Mouse (Mus musculus) testis, adult 2 months (tissue): ENCODE measurements around the gene Trappc12. TPM values are rescaled to one million over a fixed set of nuclear protein-coding genes. Genes with fewer than 3 reads are reported as not detected.

Experiments
- H3K27ac ChIP-seq: fragments of 200-500 bp; 2 replicates; pipeline ENCODE4 v1.5.1; 2012; ENCODE audit warnings: low read depth, low read length; ENCODE audit not compliant: control insufficient read depth, insufficient read depth
- H3K27me3 ChIP-seq: fragments of 200-500 bp; 2 replicates; pipeline ENCODE4 v1.6.1; 2012; ENCODE audit warnings: mild to moderate bottlenecking, low read length, moderate library complexity; ENCODE audit not compliant: control insufficient read depth, insufficient read depth
- H3K36me3 ChIP-seq: fragments of 200-500 bp; 2 replicates; pipeline ENCODE4 v1.6.1; 2012; ENCODE audit warnings: mild to moderate bottlenecking, low read length; ENCODE audit not compliant: control insufficient read depth, insufficient read depth
- H3K4me1 ChIP-seq: fragments of 200-500 bp; 2 replicates; pipeline ENCODE4 v1.6.1; 2012; ENCODE audit warnings: low read length; ENCODE audit not compliant: control insufficient read depth, insufficient read depth
- H3K4me3 ChIP-seq: fragments of 200-500 bp; 2 replicates; pipeline ENCODE4 v1.5.1; 2012; ENCODE audit warnings: low read depth, mild to moderate bottlenecking, low read length, moderate library complexity, mixed read lengths; ENCODE audit not compliant: control insufficient read depth
- CTCF ChIP-seq: fragments of 200-500 bp; IDR thresholded peaks from 2 replicates; pipeline ENCODE4 v1.5.1; 2012; ENCODE audit warnings: low read depth, mild to moderate bottlenecking, inconsistent platforms, low read length, moderate library complexity; ENCODE audit not compliant: control insufficient read depth, insufficient read depth, insufficient replicate concordance
- POLR2A ChIP-seq: fragments of 200-500 bp; IDR thresholded peaks from 2 replicates; pipeline ENCODE4 v1.6.1; 2012; ENCODE audit warnings: low read depth, mild to moderate bottlenecking, inconsistent platforms, low read length, moderate library complexity; ENCODE audit not compliant: control insufficient read depth
- polyA plus RNA-seq: library from polyadenylated mRNA; depleted of rRNA; stranded (reverse); fragments of >200 nt; gene quantifications from 2 replicates; pipeline ENCODE4 v1.2.3, GENCODE M21; 2012; rRNA removed

The Trappc12 gene
- polyA plus RNA-seq, 1 experiment: 25.3 TPM

- TF ChIP-seq CTCF: no peak
- no peak for TF ChIP-seq POLR2A
- H3K4me3 ChIP-seq: no peak overlapping the region
- no peak overlapping the region for H3K27ac ChIP-seq
- no peaks in the 10 kb centered on the region for H3K36me3 ChIP-seq
- peaks cover 11% of the 10 kb centered on the region for H3K4me1 ChIP-seq
- no peaks in the 10 kb centered on the region for H3K27me3 ChIP-seq
Observed at GRCm38 (mm10) chr12:28674038-28674720, 76.1 kb downstream of the Trappc12 start.

GRCm38 (mm10) chr12:28667287-28667686 is 83.0 kb downstream of the Trappc12 start:
- no peaks in the 10 kb centered on the region for H3K4me1 ChIP-seq
- TF ChIP-seq POLR2A: no peak
- no peak for TF ChIP-seq CTCF
- no peak overlapping the region for H3K4me3 ChIP-seq
- no peaks in the 10 kb centered on the region for H3K36me3 ChIP-seq
- no peaks in the 10 kb centered on the region for H3K27me3 ChIP-seq
- no peak overlapping the region for H3K27ac ChIP-seq

- Histone ChIP-seq H3K36me3 (no peaks in the 10 kb centered on the region), H3K4me3 (no peak overlapping the region), H3K27me3 (no peaks in the 10 kb centered on the region), H3K27ac (no peak overlapping the region), H3K4me1 (no peaks in the 10 kb centered on the region)
- TF ChIP-seq CTCF (no peak), POLR2A (no peak)
Observed at GRCm38 (mm10) chr12:28666734-28667133, 83.5 kb downstream of the Trappc12 start.

GRCm38 (mm10) chr12:28662628-28663027 is 87.6 kb downstream of the Trappc12 start:
- no peak overlapping the region for H3K4me3 ChIP-seq
- no peaks in the 10 kb centered on the region for H3K27me3 ChIP-seq
- no peak overlapping the region for H3K27ac ChIP-seq
- TF ChIP-seq POLR2A (no peak), CTCF (no peak)
- H3K36me3 ChIP-seq: peaks cover 3% of the 10 kb centered on the region
- no peaks in the 10 kb centered on the region for H3K4me1 ChIP-seq

- Histone ChIP-seq H3K36me3 (no peaks in the 10 kb centered on the region; the same call in 1 of the 2 replicates), H3K27ac (peak within 1 kb of the TSS; percentile 92), H3K27me3 (no peaks in the 10 kb centered on the region), H3K4me1 (peaks cover 4% of the 10 kb centered on the region), H3K4me3 (peak within 1 kb of the TSS; percentile 88)
- TF ChIP-seq CTCF: no peak
- peak; percentile 95 for TF ChIP-seq POLR2A
Observed at GRCm38 (mm10) chr12:28649141-28650110, 100.8 kb downstream of the Trappc12 start, which contains the start of gene Rnaseh1. TSS of gene Rnaseh1 (plus strand) at chr12:28649602.

Other genes starting within 250 kb of the Trappc12 start
- gene Dcdc2c, start 198.1 kb downstream of the Trappc12 start, polyA plus RNA-seq: 19.6 and 20.2 TPM in 2 replicates
- gene Allc, start 167.9 kb downstream of the Trappc12 start, polyA plus RNA-seq: 295 and 340 TPM in 2 replicates
- gene Colec11, start 127.1 kb downstream of the Trappc12 start, polyA plus RNA-seq: 1.2 and 1.4 TPM in 2 replicates
- 312 and 337 TPM in 2 replicates for gene Rps7, start 114.5 kb downstream of the Trappc12 start, polyA plus RNA-seq
- gene Rnaseh1, start 100.9 kb downstream of the Trappc12 start, polyA plus RNA-seq: 10.7 and 10.9 TPM in 2 replicates
- 3.8 and 4.1 TPM in 2 replicates for gene Adi1, start 75.2 kb downstream of the Trappc12 start, polyA plus RNA-seq
- gene Eipr1, start 1.3 kb upstream of the Trappc12 start, polyA plus RNA-seq: 25.0 and 25.7 TPM in 2 replicates